Mouse (Mus musculus) forebrain, embryonic 14.5 days (tissue): Measurements from ENCODE around the gene Zbtb18. TPM values are rescaled to one million over a fixed set of nuclear protein-coding genes. Genes with fewer than 3 reads are reported as not detected.

Source experiments
- ATAC-seq: fragments of 200-750 bp; cut with Nextera tagmentation; 2 replicates; pipeline ENCODE4 v1.8.0; 2017; ENCODE audit warnings: mild to moderate bottlenecking, moderate library complexity
- DNase-seq: peaks from one replicate; pipeline ENCODE4 v3.0.0-alpha.2; 2015; ENCODE audit warnings: low spot score
- H3K27ac ChIP-seq: fragments of 300-500 bp; sonication (generic); 2 replicates; pipeline ENCODE4 v1.5.1; 2014; ENCODE audit warnings: low read depth, mild to moderate bottlenecking, control low read depth, low read length, moderate library complexity
- H3K27me3 ChIP-seq: fragments of 300-500 bp; sonication (generic); replicated peaks from 2 replicates; pipeline ENCODE4 v1.6.1; 2014; ENCODE audit warnings: low read length, control low read depth, mixed read lengths; ENCODE audit not compliant: control insufficient read depth, insufficient read depth
- H3K36me3 ChIP-seq: fragments of 300-500 bp; sonication (generic); 2 replicates; pipeline ENCODE4 v1.6.1; 2014; ENCODE audit warnings: low read length, control low read depth; ENCODE audit not compliant: control insufficient read depth, insufficient read depth
- H3K4me1 ChIP-seq: fragments of 300-500 bp; sonication (generic); 2 replicates; pipeline ENCODE4 v1.6.1; 2014; ENCODE audit warnings: antibody characterized with exemption, low read length, control low read depth; ENCODE audit not compliant: control insufficient read depth, insufficient read depth
- H3K4me2 ChIP-seq: fragments of 300-500 bp; sonication (generic); 2 replicates; pipeline ENCODE4 v1.6.1; 2014; ENCODE audit warnings: mild to moderate bottlenecking, control low read depth, low read length
- H3K4me3 ChIP-seq: fragments of 300-500 bp; sonication (generic); 2 replicates; pipeline ENCODE4 v1.5.1; 2014; ENCODE audit warnings: low read depth, low read length, control low read depth
- H3K9ac ChIP-seq: fragments of 300-500 bp; sonication (generic); 2 replicates; pipeline ENCODE4 v1.6.1; 2014; ENCODE audit warnings: mild to moderate bottlenecking, low read length, control low read depth, moderate library complexity
- H3K9me3 ChIP-seq: fragments of 300-500 bp; sonication (generic); replicated peaks from 2 replicates; pipeline ENCODE4 v1.6.1; 2016; ENCODE audit warnings: low read length, control low read depth, mixed read lengths; ENCODE audit not compliant: control insufficient read depth
- WGBS: fragments of 180-500 bp; shearing (Covaris S2); extraction: QIAGEN DNeasy Blood & Tissue Kit; methylation state at CpG from one replicate; pipeline ENCODE4 v1.1.7; 2014; 5-methylcytosine and 5-hydroxymethylcytosine counted together
- polyA plus RNA-seq: library from polyadenylated mRNA; unstranded; fragments of >200 nt; fragmentation: Nextera tagmentation; extraction: Ambion mirVana; gene quantifications from 2 replicates; pipeline ENCODE4 v1.2.1, GENCODE M21; 2014

Zbtb18 gene
- polyA plus RNA-seq, 1 experiment from 2014 or later, result 102 TPM

GRCm38 (mm10) chr1:177484280-177484679 is 42.1 kb downstream of the Zbtb18 start:
- Histone ChIP-seq H3K4me3 (no peak overlapping the region), H3K9ac (no peak overlapping the region), H3K4me1 (peaks cover 10% of the 10 kb centered on the region), H3K27me3 (no peaks in the 10 kb centered on the region; the same call in 1 of the 2 replicates), H3K27ac (peak overlapping the region; percentile 62), H3K36me3 (no peaks in the 10 kb centered on the region), H3K4me2 (no peak overlapping the region), H3K9me3 (no peaks in the 10 kb centered on the region)
- WGBS, result 15% methylated on average over 7 of the region's 7 CpGs
- ATAC-seq (peak; percentile 10; the same call in 1 of the 2 replicates), DNase-seq (no peak)

- ATAC-seq, result peak; percentile 72
- Histone ChIP-seq H3K4me2 (peak overlapping the region; percentile 16; the same call in 1 of the 2 replicates), H3K4me3 (no peak overlapping the region), H3K9me3 (no peaks in the 10 kb centered on the region), H3K36me3 (no peaks in the 10 kb centered on the region), H3K4me1 (peaks cover 10% of the 10 kb centered on the region), H3K27ac (peak overlapping the region; percentile 62), H3K9ac (peak overlapping the region; percentile 50), H3K27me3 (no peaks in the 10 kb centered on the region; the same call in 1 of the 2 replicates)
- 7% methylated on average over 7 of the region's 7 CpGs for WGBS
- peak; percentile 65 for DNase-seq
Measured at GRCm38 (mm10) chr1:177484680-177485079, 42.5 kb downstream of the Zbtb18 start.

GRCm38 (mm10) chr1:177489844-177490243 is 47.7 kb downstream of the Zbtb18 start:
- no peak overlapping the region for H3K27ac ChIP-seq
- H3K36me3 ChIP-seq, result no peaks in the 10 kb centered on the region
- no peaks in the 10 kb centered on the region; the same call in 1 of the 2 replicates for H3K27me3 ChIP-seq
- no peak overlapping the region for H3K4me3 ChIP-seq
- H3K9me3 ChIP-seq, result no peaks in the 10 kb centered on the region
- DNase-seq (no peak), ATAC-seq (no peak)
- peaks cover 7% of the 10 kb centered on the region for H3K4me1 ChIP-seq
- 82% methylated on average over 7 of the region's 7 CpGs for WGBS
- no peak overlapping the region for H3K9ac ChIP-seq
- no peak overlapping the region for H3K4me2 ChIP-seq

GRCm38 (mm10) chr1:177490808-177491207 is 48.7 kb downstream of the Zbtb18 start:
- no peak for DNase-seq
- Histone ChIP-seq H3K27me3 (no peaks in the 10 kb centered on the region; the same call in 1 of the 2 replicates), H3K4me1 (peaks cover 6% of the 10 kb centered on the region), H3K9ac (no peak overlapping the region), H3K27ac (no peak overlapping the region), H3K4me2 (no peak overlapping the region), H3K36me3 (no peaks in the 10 kb centered on the region), H3K9me3 (no peaks in the 10 kb centered on the region), H3K4me3 (no peak overlapping the region)
- 55% methylated on average over 4 of the region's 4 CpGs for WGBS
- ATAC-seq, result no peak

GRCm38 (mm10) chr1:177491280-177491679 is 49.1 kb downstream of the Zbtb18 start:
- Histone ChIP-seq H3K4me2 (no peak overlapping the region), H3K4me3 (no peak overlapping the region), H3K4me1 (peaks cover 6% of the 10 kb centered on the region), H3K27me3 (no peaks in the 10 kb centered on the region; the same call in 1 of the 2 replicates), H3K9me3 (no peaks in the 10 kb centered on the region), H3K36me3 (no peaks in the 10 kb centered on the region), H3K9ac (no peak overlapping the region), H3K27ac (no peak overlapping the region)
- no peak for DNase-seq
- WGBS, result 89% methylated on average over 8 of the region's 8 CpGs
- ATAC-seq, result no peak

- Histone ChIP-seq H3K9me3 (no peaks in the 10 kb centered on the region), H3K9ac (no peak overlapping the region), H3K4me2 (no peak overlapping the region), H3K4me3 (no peak overlapping the region), H3K4me1 (peaks cover 6% of the 10 kb centered on the region), H3K27me3 (no peaks in the 10 kb centered on the region), H3K27ac (no peak overlapping the region), H3K36me3 (no peaks in the 10 kb centered on the region)
- DNase-seq, result peak; percentile 62
- WGBS, result 71% methylated on average over 8 of the region's 8 CpGs
- ATAC-seq, result peak; percentile 37; the same call in 1 of the 2 replicates
Measured at GRCm38 (mm10) chr1:177494306-177494705, 52.2 kb downstream of the Zbtb18 start.

GRCm38 (mm10) chr1:177494913-177495542 is 52.9 kb downstream of the Zbtb18 start:
- 33% methylated on average over 9 of the region's 9 CpGs for WGBS
- Histone ChIP-seq H3K9ac (no peak overlapping the region), H3K36me3 (no peaks in the 10 kb centered on the region), H3K27me3 (no peaks in the 10 kb centered on the region), H3K9me3 (no peaks in the 10 kb centered on the region), H3K4me1 (peaks cover 6% of the 10 kb centered on the region), H3K27ac (no peak overlapping the region), H3K4me2 (no peak overlapping the region), H3K4me3 (no peak overlapping the region)
- DNase-seq (peak; percentile 39), ATAC-seq (no peak)

Other genes starting within 250 kb of the Zbtb18 start
- gene Akt3, start 184.1 kb upstream of the Zbtb18 start, polyA plus RNA-seq, result 38.8 and 39.0 TPM in 2 replicates